Mouse (Mus musculus): ENCODE results near the gene Kif5a. TPM values are rescaled to one million over a fixed set of nuclear protein-coding genes. Genes with fewer than 3 reads are reported as not detected.

Gene Kif5a
- polyA plus RNA-seq, 1 experiment, result 0.29 TPM

GRCm38 (mm10) chr10:127303136-127303535 lies 40.0 kb upstream of the Kif5a start:
- no peaks in the 10 kb centered on the region for H3K27me3 ChIP-seq (ENCODE audit: control insufficient read depth, insufficient read depth, insufficient read length)
- peaks cover 96% of the 10 kb centered on the region for H3K36me3 ChIP-seq (ENCODE audit: control insufficient read depth, insufficient read depth)
- H3K79me3 ChIP-seq (ENCODE audit: low read depth), result peaks cover 3% of the 10 kb centered on the region
- peaks cover 12% of the 10 kb centered on the region for H3K79me2 ChIP-seq (ENCODE audit: control insufficient read depth, insufficient read depth)
- no peak overlapping the region for H3K4me3 ChIP-seq (ENCODE audit: insufficient read depth, poor library complexity, severe bottlenecking)
- TF ChIP-seq MYOG (IDR thresholded peaks at IDR 0.05; ENCODE audit: control insufficient read depth, extremely low read depth, insufficient read length) (no peak), USF1 (IDR thresholded peaks at IDR 0.05; ENCODE audit: low read depth) (no peak), MAX (IDR thresholded peaks at IDR 0.05) (no peak), MYOD1 (IDR thresholded peaks at IDR 0.05; ENCODE audit: control insufficient read depth, insufficient read length, low read depth) (no peak), CEBPB (IDR thresholded peaks at IDR 0.05; ENCODE audit: low read depth) (no peak), FOSL1 (IDR thresholded peaks at IDR 0.05; ENCODE audit: insufficient read depth, low read length, poor library complexity, severe bottlenecking) (no peak), CTCF (IDR thresholded peaks at IDR 0.05; ENCODE audit: control insufficient read depth, insufficient read depth, insufficient read length) (no peak)
- no peak overlapping the region for H3ac ChIP-seq (ENCODE audit: control insufficient read depth, insufficient read length, low read depth)

- H3ac ChIP-seq (ENCODE audit: control insufficient read depth, insufficient read length, low read depth), result no peak overlapping the region
- no peaks in the 10 kb centered on the region for H3K27me3 ChIP-seq (ENCODE audit: control insufficient read depth, insufficient read depth, insufficient read length)
- H3K4me3 ChIP-seq (ENCODE audit: insufficient read depth, poor library complexity, severe bottlenecking), result no peak overlapping the region
- H3K79me2 ChIP-seq (ENCODE audit: control insufficient read depth, insufficient read depth), result peaks cover under 1% of the 10 kb centered on the region
- no peaks in the 10 kb centered on the region for H3K79me3 ChIP-seq (ENCODE audit: low read depth)
- H3K36me3 ChIP-seq (ENCODE audit: control insufficient read depth, insufficient read depth), result peaks cover 96% of the 10 kb centered on the region
- TF ChIP-seq CEBPB (IDR thresholded peaks at IDR 0.05; ENCODE audit: low read depth) (no peak), MYOD1 (IDR thresholded peaks at IDR 0.05; ENCODE audit: control insufficient read depth, insufficient read length, low read depth) (no peak), USF1 (IDR thresholded peaks at IDR 0.05; ENCODE audit: low read depth) (no peak), MYOG (IDR thresholded peaks at IDR 0.05; ENCODE audit: control insufficient read depth, extremely low read depth, insufficient read length) (no peak), MAX (IDR thresholded peaks at IDR 0.05) (no peak), CTCF (IDR thresholded peaks at IDR 0.05; ENCODE audit: control insufficient read depth, insufficient read depth, insufficient read length) (no peak), FOSL1 (IDR thresholded peaks at IDR 0.05; ENCODE audit: insufficient read depth, low read length, poor library complexity, severe bottlenecking) (no peak)
These were observed 37.2 kb upstream of the Kif5a start for GRCm38 (mm10) chr10:127300361-127300760.

GRCm38 (mm10) chr10:127297015-127297871 lies 34.1 kb upstream of the Kif5a start:
- TF ChIP-seq CTCF (IDR thresholded peaks at IDR 0.05; ENCODE audit: control insufficient read depth, insufficient read depth, insufficient read length) (no peak), MYOG (IDR thresholded peaks at IDR 0.05; ENCODE audit: control insufficient read depth, extremely low read depth, insufficient read length) (no peak), MYOD1 (IDR thresholded peaks at IDR 0.05; ENCODE audit: control insufficient read depth, insufficient read length, low read depth) (no peak), MAX (IDR thresholded peaks at IDR 0.05) (no peak), FOSL1 (IDR thresholded peaks at IDR 0.05; ENCODE audit: insufficient read depth, low read length, poor library complexity, severe bottlenecking) (no peak), USF1 (IDR thresholded peaks at IDR 0.05; ENCODE audit: low read depth) (no peak), CEBPB (IDR thresholded peaks at IDR 0.05; ENCODE audit: low read depth) (no peak)

GRCm38 (mm10) chr10:127295986-127296794 lies 33.0 kb upstream of the Kif5a start:
- Histone ChIP-seq H3K36me3 (ENCODE audit: control insufficient read depth, insufficient read depth) (peaks cover 93% of the 10 kb centered on the region), H3K4me3 (ENCODE audit: insufficient read depth, poor library complexity, severe bottlenecking) (no peak overlapping the region), H3K27me3 (ENCODE audit: control insufficient read depth, insufficient read depth, insufficient read length) (no peaks in the 10 kb centered on the region), H3ac (ENCODE audit: control insufficient read depth, insufficient read length, low read depth) (no peak overlapping the region), H3K79me3 (ENCODE audit: low read depth) (peaks cover 21% of the 10 kb centered on the region), H3K79me2 (ENCODE audit: control insufficient read depth, insufficient read depth) (peaks cover 42% of the 10 kb centered on the region)
- TF ChIP-seq MAX (IDR thresholded peaks at IDR 0.05) (no peak), USF1 (IDR thresholded peaks at IDR 0.05; ENCODE audit: low read depth) (no peak), FOSL1 (IDR thresholded peaks at IDR 0.05; ENCODE audit: insufficient read depth, low read length, poor library complexity, severe bottlenecking) (no peak), CEBPB (IDR thresholded peaks at IDR 0.05; ENCODE audit: low read depth) (no peak), CTCF (IDR thresholded peaks at IDR 0.05; ENCODE audit: control insufficient read depth, insufficient read depth, insufficient read length) (no peak), MYOD1 (IDR thresholded peaks at IDR 0.05; ENCODE audit: control insufficient read depth, insufficient read length, low read depth) (no peak), MYOG (IDR thresholded peaks at IDR 0.05; ENCODE audit: control insufficient read depth, extremely low read depth, insufficient read length) (no peak)

More at GRCm38 (mm10) chr10:127297015-127297871, 34.1 kb upstream of the Kif5a start:
- Histone ChIP-seq H3K36me3 (ENCODE audit: control insufficient read depth, insufficient read depth) (peaks cover 96% of the 10 kb centered on the region), H3K27me3 (ENCODE audit: control insufficient read depth, insufficient read depth, insufficient read length) (no peaks in the 10 kb centered on the region), H3K79me3 (ENCODE audit: low read depth) (peaks cover 12% of the 10 kb centered on the region), H3K4me3 (ENCODE audit: insufficient read depth, poor library complexity, severe bottlenecking) (no peak overlapping the region), H3ac (ENCODE audit: control insufficient read depth, insufficient read length, low read depth) (no peak overlapping the region), H3K79me2 (ENCODE audit: control insufficient read depth, insufficient read depth) (peaks cover 31% of the 10 kb centered on the region)

- Histone ChIP-seq H3K27me3 (ENCODE audit: control insufficient read depth, insufficient read depth, insufficient read length) (no peaks in the 10 kb centered on the region), H3K36me3 (ENCODE audit: control insufficient read depth, insufficient read depth) (peaks cover 81% of the 10 kb centered on the region), H3K79me2 (ENCODE audit: control insufficient read depth, insufficient read depth) (peaks cover 46% of the 10 kb centered on the region), H3ac (ENCODE audit: control insufficient read depth, insufficient read length, low read depth) (no peak overlapping the region), H3K4me3 (ENCODE audit: insufficient read depth, poor library complexity, severe bottlenecking) (no peak overlapping the region), H3K79me3 (ENCODE audit: low read depth) (peaks cover 25% of the 10 kb centered on the region)
- no peak for TF ChIP-seq CTCF (IDR thresholded peaks at IDR 0.05; ENCODE audit: control insufficient read depth, insufficient read depth, insufficient read length)
- no peak for TF ChIP-seq FOSL1 (IDR thresholded peaks at IDR 0.05; ENCODE audit: insufficient read depth, low read length, poor library complexity, severe bottlenecking)
- TF ChIP-seq CEBPB (IDR thresholded peaks at IDR 0.05; ENCODE audit: low read depth), result no peak
- no peak for TF ChIP-seq MYOD1 (IDR thresholded peaks at IDR 0.05; ENCODE audit: control insufficient read depth, insufficient read length, low read depth)
- TF ChIP-seq USF1 (IDR thresholded peaks at IDR 0.05; ENCODE audit: low read depth), result no peak
- no peak for TF ChIP-seq MYOG (IDR thresholded peaks at IDR 0.05; ENCODE audit: control insufficient read depth, extremely low read depth, insufficient read length)
- no peak for TF ChIP-seq MAX (IDR thresholded peaks at IDR 0.05)
These were observed 31.9 kb upstream of the Kif5a start for GRCm38 (mm10) chr10:127294895-127295510.

All from C2C12 (cell line).